Mouse (Mus musculus) layer of hippocampus, adult 9-10 months (tissue): Measurements from ENCODE around the gene Sele.
"Not testable (repeated sequence)": the region's sequence is repeated elsewhere in the genome, so short reads cannot be mapped to it uniquely, and the experiment has no call there.

Experiments
- DNase-seq: peaks from one replicate; pipeline ENCODE4 v3.0.0; 2022; ENCODE audit warnings: low spot score

Sele gene

DNA sequence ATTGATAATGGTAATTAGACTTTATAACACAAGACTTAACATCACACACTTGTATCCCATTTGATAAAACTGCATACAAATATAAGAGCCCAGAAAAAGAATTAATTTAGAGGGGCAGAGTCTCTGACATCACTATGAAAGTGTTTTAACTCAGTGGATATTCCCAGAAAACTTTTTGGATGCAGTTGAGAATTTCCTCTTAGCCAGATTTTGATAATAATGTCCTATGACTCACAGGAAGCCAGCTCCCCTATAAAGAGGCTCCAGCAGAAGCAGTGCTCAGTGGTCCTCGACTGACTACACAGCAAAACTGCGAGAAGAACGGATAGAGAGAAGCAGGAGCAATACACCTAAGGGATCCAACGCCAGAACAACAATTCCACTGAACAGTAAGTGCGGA, at the start of gene Sele:
Gene Sele (plus strand): TSS at position 301 of the 400 bp plus-strand sequence.
- DNase-seq: no peak

GRCm38 (mm10) chr1:164001831-164002452, 46.1 kb upstream of the Sele start:
- no peak for DNase-seq

- no peak for DNase-seq
Observed at GRCm38 (mm10) chr1:164004311-164004710, 43.7 kb upstream of the Sele start.

DNA sequence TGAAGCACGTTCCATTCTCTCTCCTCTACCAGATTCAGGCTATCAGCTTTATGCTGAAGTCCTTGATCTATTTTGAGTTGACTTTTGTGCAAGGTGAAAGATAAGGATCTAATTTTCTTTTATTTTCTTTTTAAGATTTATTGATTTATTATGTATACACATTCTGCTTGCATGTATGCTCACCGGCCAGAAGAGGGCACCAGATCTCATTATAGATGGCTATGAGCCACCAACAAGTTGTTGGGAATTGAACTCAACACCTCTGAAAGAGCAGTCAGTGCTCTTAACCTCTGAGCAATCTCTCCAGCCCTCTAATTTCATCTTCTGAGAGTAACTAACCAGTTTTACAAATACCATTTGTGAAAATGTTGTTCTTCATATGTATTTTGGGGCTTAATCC, 38.8 kb upstream of the Sele start:
- DNase-seq: no peak

- DNase-seq: no peak
Observed at GRCm38 (mm10) chr1:164014616-164015015, 33.4 kb upstream of the Sele start.

DNA sequence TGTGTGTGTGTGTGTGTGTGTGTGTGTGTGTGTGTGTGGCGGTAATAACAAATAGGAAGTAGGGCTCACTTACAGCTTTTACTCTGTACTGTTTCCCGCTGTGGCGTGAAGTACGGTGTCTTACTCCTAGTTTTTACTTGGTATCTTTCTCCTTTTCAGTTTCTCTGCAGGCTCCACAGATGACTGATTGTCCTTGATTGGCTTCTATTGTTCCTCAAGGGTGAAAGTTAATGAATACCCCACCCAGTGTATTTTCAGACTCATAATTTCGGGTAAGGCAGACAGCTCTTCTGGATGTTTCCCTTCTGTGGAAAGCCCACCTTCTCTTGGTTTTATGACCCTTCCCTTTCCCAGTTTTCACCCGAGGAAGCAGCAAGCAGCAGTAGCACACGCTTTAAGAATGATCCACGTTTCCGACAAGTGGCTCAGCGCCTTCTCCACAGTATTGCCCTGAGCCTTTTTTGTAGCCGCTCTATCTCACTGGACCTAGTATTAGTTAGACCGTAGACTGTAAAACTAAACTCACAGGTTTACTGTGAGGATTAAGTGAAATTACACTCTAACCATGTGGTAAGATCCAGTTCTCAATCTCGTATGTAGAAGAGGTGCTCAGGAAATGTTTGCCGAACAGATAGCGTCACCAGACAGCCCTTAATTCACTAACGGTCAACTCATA, 29.7 kb upstream of the Sele start:
- no peak for DNase-seq

DNA sequence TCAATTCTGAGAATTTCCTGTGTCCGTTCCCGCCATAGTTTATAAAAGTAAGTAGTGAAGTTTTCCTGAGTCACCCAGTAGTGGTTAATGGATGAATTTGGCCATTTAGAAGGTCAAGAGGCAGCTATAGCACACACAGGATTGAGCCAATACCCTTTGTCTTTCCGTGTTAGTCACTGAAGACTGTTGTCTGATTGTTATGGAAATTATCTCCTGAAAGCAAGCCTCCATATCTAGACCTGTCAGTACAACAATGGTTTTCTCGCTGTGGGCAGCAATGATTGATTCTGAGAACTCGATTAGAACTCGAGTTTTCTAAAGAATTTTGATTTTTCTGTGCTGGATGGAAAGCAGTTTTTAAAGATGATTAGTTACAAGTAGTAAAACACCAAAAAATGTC, 28.2 kb upstream of the Sele start:
- no peak for DNase-seq

DNA sequence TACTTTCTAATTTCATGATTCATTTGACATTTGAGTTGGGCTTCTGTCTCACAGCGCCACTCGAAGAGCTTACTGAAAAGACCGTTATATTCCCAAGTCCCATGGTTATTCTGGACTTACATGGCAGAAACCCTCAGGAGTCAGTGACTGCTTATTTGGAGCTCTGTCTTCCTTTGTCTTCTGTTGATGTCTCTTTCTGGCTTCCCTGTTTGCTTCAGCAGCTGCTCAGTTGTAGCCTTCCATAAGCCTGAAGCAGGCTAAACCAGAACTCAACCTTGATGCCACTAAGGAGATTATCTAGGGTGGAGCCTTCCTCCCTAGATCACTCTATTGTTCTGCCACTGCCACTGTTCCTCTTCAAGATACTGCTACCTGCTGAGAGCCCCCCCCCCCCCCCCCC, 27.3 kb upstream of the Sele start:
- not testable (repeated sequence) for DNase-seq

GRCm38 (mm10) chr1:164022106-164022505, 25.9 kb upstream of the Sele start:
- DNase-seq: not testable (repeated sequence)

- no peak for DNase-seq
Observed at GRCm38 (mm10) chr1:164025685-164026084, 22.3 kb upstream of the Sele start.

DNA sequence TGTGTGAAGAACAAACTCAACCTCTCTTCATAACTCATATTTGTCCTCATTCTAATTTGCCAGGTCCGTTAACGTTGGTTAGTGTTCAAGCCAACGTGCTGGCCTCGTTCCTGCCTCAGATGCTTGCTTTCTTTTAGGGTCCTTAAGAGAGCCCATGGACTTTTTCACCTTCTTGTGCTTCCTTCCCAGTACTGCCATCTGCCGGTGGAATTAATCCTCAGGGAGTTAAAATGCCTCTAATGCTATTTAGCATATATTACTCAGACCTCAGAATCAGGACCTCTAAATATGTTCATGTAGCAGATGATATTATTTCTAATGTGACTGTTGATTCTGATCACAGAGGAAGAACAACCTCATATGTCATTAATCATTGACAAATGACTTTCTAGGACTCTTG, 20.6 kb upstream of the Sele start:
- DNase-seq: no peak

GRCm38 (mm10) chr1:164040385-164041135, 7.5 kb upstream of the Sele start:
- DNase-seq: no peak

- DNase-seq: no peak
Observed at GRCm38 (mm10) chr1:164043549-164043948, 4.5 kb upstream of the Sele start.

- no peak for DNase-seq
Observed at GRCm38 (mm10) chr1:164053561-164053960, 5.5 kb downstream of the Sele start.

DNA sequence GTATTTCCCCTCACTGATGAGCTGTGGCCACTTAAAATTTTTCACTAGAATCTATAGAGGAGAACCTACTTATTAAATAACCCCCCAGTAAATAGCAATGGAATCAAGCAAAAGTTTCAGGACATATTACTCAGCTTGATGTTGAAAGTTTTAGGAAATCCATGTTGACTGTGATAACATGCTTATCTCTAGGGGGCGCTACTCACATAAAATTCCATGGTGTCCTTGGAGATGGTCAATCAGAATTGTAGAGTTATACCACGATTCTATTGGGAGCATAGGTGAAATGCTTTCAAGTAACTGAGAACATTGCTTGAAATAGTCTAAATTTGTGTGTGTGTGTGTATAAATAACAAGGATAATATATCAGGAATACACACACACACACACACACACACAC, 6.8 kb downstream of the Sele start:
- DNase-seq: no peak

DNA sequence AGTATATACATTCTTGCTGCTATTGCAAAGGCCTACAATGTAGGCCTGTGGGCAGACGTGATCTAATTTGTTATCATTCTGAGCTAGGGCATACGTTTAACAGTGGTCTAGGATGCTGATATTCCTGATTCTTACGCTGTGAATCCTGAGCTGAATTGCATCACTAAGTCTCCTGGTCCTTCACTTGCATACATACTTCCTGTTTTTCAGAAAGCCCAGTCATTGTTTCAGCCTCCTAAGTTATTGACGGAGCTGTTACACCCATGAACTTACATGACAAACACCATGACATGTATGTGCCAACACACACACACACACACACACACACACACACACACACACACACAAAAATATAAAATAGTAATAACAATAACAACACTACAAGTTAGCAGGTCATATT, 12.0 kb downstream of the Sele start:
- DNase-seq: no peak

DNA sequence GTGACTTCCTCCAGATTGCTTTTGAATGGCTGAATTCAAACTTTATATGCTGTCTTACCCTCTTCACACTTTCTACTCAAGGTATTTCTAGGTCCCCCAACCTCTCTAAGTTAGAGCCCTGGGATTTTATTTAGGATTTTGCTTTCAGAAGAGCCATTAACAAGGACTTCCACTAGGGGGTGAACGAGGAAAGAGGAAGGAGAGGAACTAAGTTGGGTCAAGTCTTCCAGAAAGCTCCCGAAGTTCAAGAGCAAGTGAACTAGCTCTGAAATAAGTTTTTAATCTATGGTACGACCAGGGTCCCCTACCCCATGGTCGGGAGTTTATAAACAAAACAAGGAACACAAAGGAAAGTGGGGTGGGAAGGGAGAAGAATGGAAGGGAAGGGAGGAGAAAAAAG, 13.2 kb downstream of the Sele start:
- no peak for DNase-seq

- DNase-seq: no peak
Observed at GRCm38 (mm10) chr1:164061925-164062324, 13.9 kb downstream of the Sele start, which contains the start of gene Sell. Gene Sell, plus strand, starts transcription at chr1:164061982.

- no peak for DNase-seq
Observed at GRCm38 (mm10) chr1:164062856-164063255, 14.8 kb downstream of the Sele start.

DNA sequence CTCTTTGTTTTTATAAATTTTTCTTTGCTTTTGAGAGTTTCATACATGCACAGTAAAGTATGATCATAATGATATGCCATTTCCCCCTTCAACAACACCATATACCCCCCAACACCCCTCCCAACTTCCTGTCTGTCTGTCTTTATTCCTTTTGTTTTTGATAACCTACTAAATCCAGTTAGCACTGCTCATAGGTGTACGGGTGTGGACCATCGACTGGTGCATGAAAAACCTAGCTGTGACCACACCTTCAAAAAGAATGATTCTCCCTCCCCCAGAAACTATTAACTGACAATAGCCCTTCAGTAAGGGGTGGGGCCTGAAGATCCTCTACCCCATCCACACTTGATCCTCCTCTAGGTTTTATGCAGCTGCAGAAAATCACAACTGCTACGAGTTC, 15.7 kb downstream of the Sele start:
- DNase-seq: no peak

GRCm38 (mm10) chr1:164069261-164069660, 21.2 kb downstream of the Sele start:
- DNase-seq: no peak

DNA sequence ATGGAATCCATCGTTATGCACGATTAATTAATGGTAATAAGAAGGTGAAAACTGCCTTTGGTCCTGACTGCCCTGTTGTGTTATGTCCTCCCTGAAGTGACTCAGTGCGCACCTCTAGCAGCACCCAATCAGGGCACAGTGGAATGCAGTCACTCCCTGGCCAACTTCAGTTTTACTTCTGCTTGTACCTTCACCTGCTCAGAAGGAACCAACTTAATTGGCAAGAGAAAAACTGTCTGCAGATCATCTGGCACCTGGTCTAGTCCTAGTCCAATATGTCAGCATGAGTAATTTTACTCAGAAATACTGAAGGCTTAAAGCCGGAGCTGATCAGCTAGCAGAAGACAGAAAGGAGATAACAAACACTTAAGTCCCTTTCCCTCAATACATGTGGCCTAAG, 22.4 kb downstream of the Sele start:
- DNase-seq: no peak

DNA sequence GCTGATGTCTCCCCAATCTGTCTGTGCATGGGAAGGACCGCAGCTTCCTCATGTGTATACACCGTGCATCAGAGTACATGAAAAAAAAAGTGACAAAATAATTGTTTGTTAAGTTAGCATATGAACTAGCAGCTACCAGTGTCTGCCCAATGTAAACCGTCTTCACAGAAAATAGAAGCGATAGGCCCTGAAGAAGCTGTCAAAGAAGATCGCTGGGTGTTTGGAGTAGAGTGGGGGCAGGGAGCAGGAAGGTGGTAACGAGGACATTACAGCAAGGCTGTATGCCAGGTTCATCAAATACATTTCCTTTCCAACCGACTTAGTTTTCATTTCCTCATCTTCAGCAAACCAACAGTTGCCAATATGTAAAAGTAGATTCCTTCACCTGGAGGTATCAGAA, 23.1 kb downstream of the Sele start:
- no peak for DNase-seq
